Mouse (Mus musculus): Measurements from ENCODE around the gene Gm45713. TPM values are rescaled to one million over a fixed set of nuclear protein-coding genes. Genes with fewer than 3 reads are reported as not detected.
"Not testable (repeated sequence)": the region's sequence is repeated elsewhere in the genome, so short reads cannot be mapped to it uniquely, and the experiment has no call there.

Gm45713 gene
- polyA plus RNA-seq, 1 experiment from 2014 or later: 0.13 TPM

- ATAC-seq: no peak
- peak overlapping the region; percentile 89 for H3K27ac ChIP-seq
- H3K9me3 ChIP-seq (replicated peaks): no peaks in the 10 kb centered on the region
- peak overlapping the region; percentile 98 for H3K9ac ChIP-seq
- H3K4me2 ChIP-seq: peak overlapping the region; percentile 90
- no peaks in the 10 kb centered on the region for H3K27me3 ChIP-seq
- WGBS: 76% methylated on average over 17 of the region's 17 CpGs
- H3K36me3 ChIP-seq (ENCODE audit: poor library complexity, severe bottlenecking): peaks cover 46% of the 10 kb centered on the region
- H3K4me3 ChIP-seq: peak overlapping the region; percentile 82
- peaks cover 58% of the 10 kb centered on the region for H3K4me1 ChIP-seq
Observed at GRCm38 (mm10) chr7:45126147-45126843, 9.7 kb downstream of the Gm45713 start.

GRCm38 (mm10) chr7:45125649-45126048, 10.4 kb downstream of the Gm45713 start:
- WGBS: 65% methylated on average over 5 of the region's 5 CpGs
- ATAC-seq; H3K27me3 ChIP-seq; H3K9me3 ChIP-seq (replicated peaks): not testable (repeated sequence)
- Histone ChIP-seq H3K4me3 (0 out of 2 replicates have a peak overlapping the region, but pooled peaks have one; percentile 82), H3K4me1 (peaks cover 58% of the 10 kb centered on the region), H3K27ac (peak overlapping the region; percentile 89), H3K9ac (peak overlapping the region; percentile 98; the same call in 1 of the 2 replicates), H3K36me3 (ENCODE audit: poor library complexity, severe bottlenecking) (peaks cover 52% of the 10 kb centered on the region), H3K4me2 (peak overlapping the region; percentile 90)

- peak overlapping the region; percentile 89 for H3K27ac ChIP-seq
- WGBS: 18% methylated on average over 7 of the region's 7 CpGs
- H3K4me1 ChIP-seq: peaks cover 58% of the 10 kb centered on the region
Observed at GRCm38 (mm10) chr7:45125144-45125600, 10.9 kb downstream of the Gm45713 start.

GRCm38 (mm10) chr7:45124224-45125143, 11.5 kb downstream of the Gm45713 start, which contains the start of gene Rps11:
Gene Rps11 (minus strand): TSS chr7:45124439.
- Histone ChIP-seq H3K4me2 (peak within 1 kb of the TSS; percentile 77), H3K4me3 (peak within 1 kb of the TSS; percentile 97), H3K27ac (peak within 1 kb of the TSS; percentile 89), H3K4me1 (peaks cover 52% of the 10 kb centered on the region), H3K9me3 (replicated peaks) (no peaks in the 10 kb centered on the region), H3K27me3 (no peaks in the 10 kb centered on the region), H3K36me3 (ENCODE audit: poor library complexity, severe bottlenecking) (peaks cover 64% of the 10 kb centered on the region), H3K9ac (peak within 1 kb of the TSS; percentile 99)
- WGBS: under 1% methylated on average over 59 of the region's 59 CpGs
- peak; percentile 86 for ATAC-seq

More at GRCm38 (mm10) chr7:45125144-45125600, 10.9 kb downstream of the Gm45713 start:
- Histone ChIP-seq H3K9me3 (replicated peaks) (no peaks in the 10 kb centered on the region), H3K27me3 (no peaks in the 10 kb centered on the region), H3K9ac (no peak overlapping the region), H3K36me3 (ENCODE audit: poor library complexity, severe bottlenecking) (peaks cover 57% of the 10 kb centered on the region), H3K4me3 (peak overlapping the region; percentile 97; the same call in 1 of the 2 replicates), H3K4me2 (peak overlapping the region; percentile 77)
- no peak for ATAC-seq

GRCm38 (mm10) chr7:45123186-45123570, 12.9 kb downstream of the Gm45713 start:
- peak overlapping the region; percentile 77 for H3K4me2 ChIP-seq
- H3K4me3 ChIP-seq: peak overlapping the region; percentile 97
- 0 out of 2 replicates have a peak overlapping the region, but pooled peaks have one; percentile 26 for H3K27ac ChIP-seq
- 25% methylated on average over 12 of the region's 12 CpGs for WGBS
- no peak for ATAC-seq
- no peaks in the 10 kb centered on the region for H3K27me3 ChIP-seq
- H3K9me3 ChIP-seq (replicated peaks): no peaks in the 10 kb centered on the region
- peaks cover 77% of the 10 kb centered on the region for H3K36me3 ChIP-seq (ENCODE audit: poor library complexity, severe bottlenecking)
- H3K4me1 ChIP-seq: peaks cover 49% of the 10 kb centered on the region
- H3K9ac ChIP-seq: peak overlapping the region; percentile 99

- Histone ChIP-seq H3K27ac (no peak overlapping the region), H3K4me3 (peak overlapping the region; percentile 97), H3K4me1 (peaks cover 48% of the 10 kb centered on the region), H3K27me3 (no peaks in the 10 kb centered on the region), H3K36me3 (ENCODE audit: poor library complexity, severe bottlenecking) (peaks cover 82% of the 10 kb centered on the region), H3K9ac (peak overlapping the region; percentile 99), H3K4me2 (peak overlapping the region; percentile 77), H3K9me3 (replicated peaks) (no peaks in the 10 kb centered on the region)
- 87% methylated on average over 15 of the region's 15 CpGs for WGBS
- no peak for ATAC-seq
Observed at GRCm38 (mm10) chr7:45122561-45123185, 13.4 kb downstream of the Gm45713 start.

- H3K9ac ChIP-seq: peak overlapping the region; percentile 17; the same call in 1 of the 2 replicates
- no peak for ATAC-seq
- H3K27me3 ChIP-seq: no peaks in the 10 kb centered on the region
- H3K4me3 ChIP-seq: no peak overlapping the region
- no peak overlapping the region for H3K27ac ChIP-seq
- no peak overlapping the region; the same call in 1 of the 2 replicates for H3K4me2 ChIP-seq
- peaks cover 79% of the 10 kb centered on the region for H3K36me3 ChIP-seq (ENCODE audit: poor library complexity, severe bottlenecking)
- peaks cover 41% of the 10 kb centered on the region for H3K4me1 ChIP-seq
- H3K9me3 ChIP-seq (replicated peaks): no peaks in the 10 kb centered on the region
Observed at GRCm38 (mm10) chr7:45121966-45122365, 14.1 kb downstream of the Gm45713 start.

- Histone ChIP-seq H3K9ac (peak overlapping the region; percentile 17; the same call in 1 of the 2 replicates), H3K27me3 (no peaks in the 10 kb centered on the region), H3K4me2 (no peak overlapping the region), H3K27ac (peak overlapping the region; percentile 8; the same call in 1 of the 2 replicates), H3K9me3 (replicated peaks) (no peaks in the 10 kb centered on the region), H3K36me3 (ENCODE audit: poor library complexity, severe bottlenecking) (peaks cover 74% of the 10 kb centered on the region), H3K4me3 (no peak overlapping the region), H3K4me1 (peaks cover 35% of the 10 kb centered on the region)
- no peak for ATAC-seq
- 85% methylated on average over 8 of the region's 8 CpGs for WGBS
Observed at GRCm38 (mm10) chr7:45121404-45121803, 14.6 kb downstream of the Gm45713 start.

DNA sequence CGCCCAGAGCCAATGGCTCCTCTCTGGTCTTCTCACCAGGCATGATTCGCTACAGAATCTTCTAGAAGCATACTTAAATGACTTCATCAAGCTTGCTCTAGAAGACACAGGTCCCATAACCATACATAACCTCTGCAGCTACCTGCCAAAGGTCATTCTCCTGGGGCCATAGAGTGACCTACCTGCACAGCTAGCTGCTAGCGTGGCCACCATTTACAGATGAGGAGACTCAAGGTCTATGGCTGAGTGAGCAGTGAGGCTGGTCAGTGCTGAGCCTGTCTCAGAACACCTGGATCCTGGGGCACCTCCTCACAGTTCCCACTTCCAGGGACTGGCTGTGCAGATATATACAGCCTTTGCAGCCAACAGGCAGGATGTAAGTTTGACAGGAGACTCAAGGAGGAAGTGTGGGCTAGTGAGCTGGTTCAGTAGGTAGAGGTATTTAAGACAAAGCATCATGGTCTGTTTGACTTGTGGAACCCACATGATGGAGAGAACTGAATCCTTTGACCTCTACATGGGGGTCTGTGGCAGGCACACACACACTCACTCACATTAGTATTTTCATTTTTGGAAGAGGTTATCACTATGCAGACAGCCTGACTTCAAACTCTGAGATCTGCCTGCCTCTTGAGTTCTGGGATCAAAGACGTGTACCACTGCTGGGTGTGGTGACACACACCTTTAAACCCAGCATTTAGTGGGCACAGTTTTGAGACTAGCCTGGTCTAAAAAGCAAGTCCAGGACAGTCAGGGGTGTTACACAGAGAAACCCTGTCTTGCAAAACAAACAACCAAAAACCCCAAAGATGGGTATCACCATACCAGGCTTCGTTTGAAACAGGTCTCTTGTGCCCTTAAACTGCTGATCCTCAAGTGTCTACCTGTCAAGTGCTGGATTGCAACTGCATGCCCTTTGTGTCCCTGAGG, 16.0 kb downstream of the Gm45713 start:
- WGBS: 77% methylated on average over 5 of the region's 5 CpGs
- Histone ChIP-seq H3K9me3 (replicated peaks) (no peaks in the 10 kb centered on the region), H3K4me1 (peaks cover 25% of the 10 kb centered on the region), H3K27me3 (no peaks in the 10 kb centered on the region), H3K4me2 (no peak overlapping the region), H3K36me3 (ENCODE audit: poor library complexity, severe bottlenecking) (peaks cover 60% of the 10 kb centered on the region), H3K4me3 (no peak overlapping the region), H3K9ac (no peak overlapping the region), H3K27ac (no peak overlapping the region)
- ATAC-seq: no peak

DNA sequence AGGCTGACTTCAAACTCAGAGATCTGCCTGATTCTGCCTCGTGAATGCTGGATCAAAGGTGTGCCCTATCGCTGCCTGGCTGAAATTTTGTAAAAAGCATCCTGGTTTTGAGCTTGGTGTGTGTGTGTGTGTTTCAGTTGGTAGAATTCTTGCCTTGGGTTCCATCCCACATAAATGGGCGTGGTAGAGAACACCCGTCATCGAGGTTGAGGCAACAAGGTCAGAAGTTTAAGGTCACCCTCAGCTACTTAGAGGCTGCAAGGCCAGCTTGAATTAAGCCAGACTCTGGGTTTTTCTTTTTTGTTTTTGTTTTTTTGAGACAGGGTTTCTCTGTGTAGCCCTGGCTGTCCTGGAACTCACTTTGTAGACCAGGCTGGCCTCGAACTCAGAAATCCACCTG, 17.7 kb downstream of the Gm45713 start:
- no peaks in the 10 kb centered on the region for H3K27me3 ChIP-seq
- no peaks in the 10 kb centered on the region for H3K9me3 ChIP-seq (replicated peaks)
- no peak overlapping the region for H3K9ac ChIP-seq
- H3K36me3 ChIP-seq (ENCODE audit: poor library complexity, severe bottlenecking): peaks cover 58% of the 10 kb centered on the region
- H3K4me1 ChIP-seq: peaks cover 19% of the 10 kb centered on the region
- WGBS: 92% methylated on average over 6 of the region's 6 CpGs
- no peak overlapping the region for H3K4me3 ChIP-seq
- no peak for ATAC-seq
- no peak overlapping the region for H3K27ac ChIP-seq
- no peak overlapping the region for H3K4me2 ChIP-seq

DNA sequence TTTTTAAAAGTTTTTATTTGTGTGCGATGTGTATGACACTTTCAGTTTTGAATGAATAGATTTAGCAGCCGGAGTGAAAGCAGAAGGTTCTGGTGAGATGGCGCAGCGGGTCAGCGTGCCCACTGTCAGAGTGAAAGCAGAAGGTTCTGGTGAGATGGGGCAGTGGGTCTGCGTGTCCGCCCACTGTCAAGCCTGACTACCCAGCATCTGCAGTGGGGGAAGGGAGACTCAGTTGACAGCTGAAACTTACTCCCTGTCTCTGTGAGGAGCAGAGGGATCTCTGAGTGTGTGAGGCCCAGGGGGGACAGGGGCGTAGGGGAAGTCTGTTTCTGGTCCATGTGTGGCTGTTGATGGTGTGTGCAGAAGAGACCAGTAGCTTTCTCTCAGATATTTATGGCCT, 18.5 kb downstream of the Gm45713 start:
- Histone ChIP-seq H3K27me3 (no peaks in the 10 kb centered on the region), H3K4me3 (no peak overlapping the region), H3K4me2 (no peak overlapping the region), H3K9ac (no peak overlapping the region), H3K27ac (no peak overlapping the region), H3K4me1 (peaks cover 12% of the 10 kb centered on the region), H3K36me3 (ENCODE audit: poor library complexity, severe bottlenecking) (peaks cover 51% of the 10 kb centered on the region), H3K9me3 (replicated peaks) (no peaks in the 10 kb centered on the region)
- 86% methylated on average over 8 of the region's 8 CpGs for WGBS
- no peak for ATAC-seq

Measured in forebrain, embryonic 13.5 days (tissue).